Mouse (Mus musculus): ENCODE data around the gene Rad9a.

- TF ChIP-seq CTCF (IDR thresholded peaks at IDR 0.05; ENCODE audit: low read depth): no peak
- TF ChIP-seq EP300 (IDR thresholded peaks at IDR 0.05; ENCODE audit: low read depth): no peak
Measured at GRCm38 (mm10) chr19:4152445-4153231, 48.8 kb downstream of the Rad9a start.
